Mouse (Mus musculus) spleen, postnatal 14 days (tissue): ENCODE data around the gene Pcnx3.

ENCODE experiments used
- DNase-seq, 2 experiments: peaks; one replicate each; pipeline ENCODE4 v3.0.0; 2021 to 2022; ENCODE audit warnings: low spot score in 2 of 2

The Pcnx3 gene

DNA sequence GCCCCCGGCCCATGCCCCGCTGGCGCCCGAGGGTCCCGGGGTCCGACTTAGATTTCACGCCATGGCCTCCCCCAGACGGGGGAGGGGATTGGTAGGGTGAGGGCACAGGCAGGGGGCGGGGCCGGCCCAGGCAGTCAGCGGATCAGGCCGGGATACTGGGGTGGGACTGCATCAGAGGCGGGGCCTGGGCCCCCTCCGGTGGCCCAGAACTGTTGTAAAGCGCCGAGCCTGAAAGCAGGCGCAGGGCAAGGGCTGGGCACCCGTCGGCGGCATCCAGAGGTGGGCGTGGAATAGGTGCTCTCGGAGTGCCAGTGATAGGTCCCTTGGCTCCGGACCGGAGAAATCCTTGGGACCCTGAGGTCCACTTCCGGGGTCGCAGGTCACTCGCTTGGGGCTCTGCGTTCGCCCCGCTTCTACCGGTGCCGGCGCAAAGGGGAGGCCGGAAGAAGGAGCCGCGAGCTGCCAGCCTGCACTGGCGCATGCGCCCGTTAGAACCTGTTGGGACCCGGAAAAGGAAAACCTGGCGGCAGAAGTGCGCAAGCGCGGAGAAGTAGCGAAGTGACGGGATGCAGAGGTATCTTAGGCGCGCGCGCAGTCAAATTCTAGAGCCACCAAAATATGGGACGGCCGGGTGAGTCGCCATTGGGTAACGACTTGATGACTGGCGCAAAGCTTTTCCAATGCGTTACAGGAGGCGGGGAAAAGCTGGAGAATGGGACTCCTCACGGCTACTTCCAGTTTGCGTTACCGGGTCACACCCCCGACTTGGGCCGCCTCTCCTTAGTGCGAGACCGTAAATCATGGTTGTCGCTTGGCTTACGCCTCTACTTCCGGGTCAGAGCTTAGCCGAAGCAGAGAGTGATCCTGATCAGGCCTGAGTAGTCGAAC is at the start of gene Pcnx3, which contains the start of gene Map3k11:
Pcnx3 (minus strand) TSS at position 709 of the 888 bp plus-strand sequence.
Map3k11 (plus strand) TSS at position 543 of the 888 bp plus-strand sequence.
- peak; percentile 90 to 92 for DNase-seq

DNA sequence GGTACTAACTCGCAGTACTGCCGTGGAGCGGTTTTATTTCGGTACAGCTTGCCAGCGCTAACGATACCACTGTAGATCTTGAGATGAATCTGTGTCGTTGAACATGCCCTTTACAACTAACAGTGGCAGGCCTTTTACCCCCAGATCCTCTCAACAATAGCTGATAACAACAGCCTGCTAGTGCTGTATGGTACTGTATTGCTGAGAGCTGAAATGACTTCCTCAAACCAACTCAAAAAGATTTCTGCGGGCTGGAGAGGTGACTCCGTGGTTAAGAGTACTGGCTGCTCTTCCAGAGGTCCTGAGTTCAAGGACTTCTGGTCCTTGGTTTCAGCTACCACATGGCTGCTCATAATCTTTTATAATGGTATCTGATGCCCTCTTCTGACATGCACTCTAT is 45.6 kb upstream of the Pcnx3 start:
- DNase-seq = no peak

GRCm38 (mm10) chr19:5731264-5731978 is 42.7 kb upstream of the Pcnx3 start:
- peak; percentile 72 to 85 for DNase-seq

DNA sequence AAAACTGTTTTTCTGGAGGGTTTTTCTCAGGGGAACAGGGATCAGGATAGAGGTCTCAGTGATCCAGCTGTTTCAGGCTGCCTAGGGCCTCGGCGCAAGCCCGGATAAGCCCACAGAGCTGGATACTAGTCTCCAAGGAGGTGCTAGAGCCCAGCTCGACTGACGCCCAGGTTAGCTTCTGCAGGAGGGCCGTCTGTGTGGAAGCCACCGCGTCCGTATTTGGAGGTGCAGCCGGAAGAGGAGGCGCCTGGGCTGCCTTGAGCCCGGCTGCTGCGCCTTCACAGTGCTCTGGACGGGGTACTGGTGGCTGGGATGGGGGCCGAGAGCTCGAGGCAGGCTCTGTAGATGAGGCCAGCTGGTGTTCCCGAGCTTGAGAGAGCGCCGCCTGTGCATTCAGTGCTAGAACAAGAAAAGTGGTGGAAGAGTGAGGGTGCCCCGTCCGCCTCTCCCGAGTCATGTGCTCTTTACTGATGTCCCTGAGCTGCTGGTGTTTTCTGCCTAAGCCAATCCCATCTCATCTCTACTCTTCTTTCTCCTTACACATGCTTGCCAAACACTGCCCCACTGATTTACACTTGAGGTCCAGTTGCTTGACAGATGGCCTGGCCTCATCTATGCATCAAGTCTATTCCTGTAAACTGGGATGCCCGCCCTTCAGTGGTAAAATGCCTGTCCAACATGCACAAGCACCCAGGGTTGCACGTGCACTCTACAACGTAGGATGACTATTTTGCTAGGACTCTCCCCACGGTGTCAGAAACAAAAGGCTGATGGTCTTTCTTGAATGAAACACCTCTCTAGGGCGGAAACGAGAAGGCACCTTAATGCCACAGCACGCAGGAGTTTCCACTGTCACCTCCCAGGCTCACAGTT is 41.8 kb upstream of the Pcnx3 start:
- DNase-seq = no peak

GRCm38 (mm10) chr19:5729444-5729815 is 40.7 kb upstream of the Pcnx3 start, which contains the start of gene Fam89b:
Fam89b (minus strand) TSS chr19:5729653.
- DNase-seq = peak; percentile 82 to 87

GRCm38 (mm10) chr19:5728631-5729443 is 40.1 kb upstream of the Pcnx3 start:
- DNase-seq = no peak

- peak; percentile 89 to 95 for DNase-seq
Observed at GRCm38 (mm10) chr19:5727701-5728100, 39.0 kb upstream of the Pcnx3 start.

DNA sequence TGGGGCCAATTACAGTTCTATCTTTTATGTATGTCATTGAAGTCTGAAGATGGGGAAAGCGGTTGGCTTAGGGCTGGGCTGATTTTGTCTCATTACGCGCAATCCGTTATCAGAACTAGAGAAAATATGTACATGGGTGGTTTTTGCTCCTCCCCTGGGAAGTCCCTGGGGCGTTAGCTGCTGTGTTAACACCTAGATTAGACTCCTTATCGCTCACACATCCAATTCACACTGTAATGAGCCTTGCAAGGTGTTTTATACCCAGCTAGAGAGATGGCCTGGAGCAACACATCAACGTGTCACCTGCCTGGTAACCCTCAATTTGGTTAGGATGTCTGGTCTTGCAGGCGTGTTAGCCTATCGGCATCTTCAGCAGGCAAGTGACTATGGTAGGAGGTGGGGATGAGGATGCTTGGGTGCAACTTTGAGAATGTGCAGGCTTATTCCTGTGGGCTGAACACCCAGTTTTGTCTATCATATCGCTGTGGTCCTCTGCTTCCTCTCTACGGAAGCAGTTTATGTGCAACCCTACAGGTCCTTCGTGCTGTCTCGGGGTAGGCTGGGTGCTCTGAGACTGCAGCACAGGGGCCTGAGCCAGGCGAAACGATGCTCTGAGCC is 38.4 kb upstream of the Pcnx3 start:
- no peak for DNase-seq

DNA sequence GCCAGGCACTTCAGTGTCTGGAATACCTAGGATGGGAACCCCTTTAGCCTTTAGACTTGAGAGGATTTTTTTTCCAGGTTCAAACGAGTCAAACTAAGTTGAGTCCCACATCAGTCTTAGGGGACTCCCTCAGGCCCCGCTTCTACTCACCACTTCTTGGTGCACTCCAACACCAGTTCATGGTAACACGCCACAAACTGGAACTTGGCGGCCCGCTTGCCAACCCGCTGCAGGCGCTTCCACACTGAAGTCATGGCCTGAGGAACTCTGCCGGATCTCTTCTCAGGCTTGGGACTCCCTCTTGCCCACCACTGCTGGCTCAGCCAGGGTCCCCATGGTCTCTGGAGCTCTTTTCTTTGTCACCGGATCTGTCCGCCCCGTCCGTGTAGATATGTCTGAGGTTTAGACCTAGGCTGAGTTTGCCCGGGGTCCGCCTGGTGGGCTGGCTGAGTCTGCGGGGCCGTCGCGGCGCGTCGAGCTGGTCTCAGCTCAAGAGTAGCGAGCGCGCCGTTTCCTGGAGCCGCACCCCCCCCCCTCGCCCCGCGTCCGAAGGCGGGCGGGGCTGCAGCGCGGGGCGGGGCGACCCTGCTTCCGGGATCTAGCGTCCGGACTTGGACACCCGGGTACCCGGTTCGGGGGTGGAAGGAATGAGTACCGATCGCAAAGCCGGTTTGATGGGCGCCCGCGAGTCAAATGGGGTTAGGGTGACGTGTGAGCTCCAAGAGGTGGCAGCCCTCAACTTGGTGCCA is 37.2 kb upstream of the Pcnx3 start, which contains the start of gene Ehbp1l1:
Ehbp1l1 (minus strand) TSS at position 551 of the 749 bp plus-strand sequence.
- DNase-seq = peak; percentile 73 to 76

DNA sequence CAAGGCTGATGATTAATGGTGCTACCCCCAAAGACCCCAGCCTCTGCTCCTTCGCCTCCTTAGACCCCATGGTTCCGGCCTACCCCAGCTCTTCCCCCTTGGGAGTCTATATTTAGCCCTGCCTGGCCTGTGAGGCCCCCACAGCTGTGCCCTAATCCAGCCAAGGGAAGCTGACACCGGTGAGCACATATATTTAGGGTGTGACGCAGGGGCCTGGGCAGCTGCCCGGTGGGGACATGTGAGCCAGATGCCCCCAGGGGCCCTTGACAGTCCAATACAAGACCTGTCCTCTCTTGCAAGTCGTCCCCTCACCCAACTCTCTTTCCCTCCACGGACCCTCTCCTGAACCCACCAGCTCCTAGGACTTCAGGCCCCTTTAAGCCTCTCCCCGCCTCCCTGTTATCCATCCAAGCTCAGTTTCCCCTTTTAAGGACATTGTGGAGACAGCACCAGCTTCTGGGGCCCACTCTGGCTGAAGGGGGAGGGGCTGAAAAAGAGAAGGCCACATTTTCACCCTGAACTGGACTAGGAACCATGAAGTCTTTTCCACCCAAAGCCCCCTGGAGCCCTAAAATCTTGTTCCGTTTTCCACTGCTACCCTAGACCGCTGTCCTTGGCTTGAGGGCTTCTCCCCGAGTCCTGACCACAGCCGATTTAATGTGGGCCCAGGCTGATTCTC is 36.5 kb upstream of the Pcnx3 start:
- no peak for DNase-seq

DNA sequence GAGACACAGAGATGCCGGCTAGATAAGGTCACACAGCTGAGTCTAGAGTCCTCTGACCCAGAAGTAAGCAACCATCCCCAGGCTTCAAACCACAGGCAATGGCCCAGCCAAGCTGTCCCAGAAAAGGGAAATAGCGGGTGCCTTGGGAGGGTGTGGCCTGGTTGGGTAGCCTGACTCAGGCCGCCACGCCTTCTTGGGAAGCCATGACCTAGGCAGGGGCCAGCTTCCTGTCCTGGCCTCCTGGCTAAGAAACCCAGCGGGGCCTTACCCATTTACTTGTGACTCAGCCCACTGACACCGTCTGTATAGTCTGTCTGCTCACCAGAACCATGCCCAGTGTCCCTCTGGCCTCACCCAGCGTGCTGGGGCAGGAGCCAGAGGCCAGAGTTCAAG is 35.8 kb upstream of the Pcnx3 start:
- peak; percentile 68 to 72 for DNase-seq

GRCm38 (mm10) chr19:5723934-5724548 is 35.3 kb upstream of the Pcnx3 start:
- no peak for DNase-seq

- no peak for DNase-seq
Observed at GRCm38 (mm10) chr19:5722848-5723425, 34.2 kb upstream of the Pcnx3 start.

GRCm38 (mm10) chr19:5721233-5721632 is 32.5 kb upstream of the Pcnx3 start:
- DNase-seq = no peak

GRCm38 (mm10) chr19:5716955-5717354 is 28.2 kb upstream of the Pcnx3 start:
- DNase-seq = no peak

- DNase-seq = peak; percentile 55 to 64
Observed at GRCm38 (mm10) chr19:5715793-5716688, 27.3 kb upstream of the Pcnx3 start.

GRCm38 (mm10) chr19:5713730-5714129 is 25.0 kb upstream of the Pcnx3 start:
- no peak for DNase-seq
